Mouse (Mus musculus): ENCODE results near the gene Ccdc6.

DNA sequence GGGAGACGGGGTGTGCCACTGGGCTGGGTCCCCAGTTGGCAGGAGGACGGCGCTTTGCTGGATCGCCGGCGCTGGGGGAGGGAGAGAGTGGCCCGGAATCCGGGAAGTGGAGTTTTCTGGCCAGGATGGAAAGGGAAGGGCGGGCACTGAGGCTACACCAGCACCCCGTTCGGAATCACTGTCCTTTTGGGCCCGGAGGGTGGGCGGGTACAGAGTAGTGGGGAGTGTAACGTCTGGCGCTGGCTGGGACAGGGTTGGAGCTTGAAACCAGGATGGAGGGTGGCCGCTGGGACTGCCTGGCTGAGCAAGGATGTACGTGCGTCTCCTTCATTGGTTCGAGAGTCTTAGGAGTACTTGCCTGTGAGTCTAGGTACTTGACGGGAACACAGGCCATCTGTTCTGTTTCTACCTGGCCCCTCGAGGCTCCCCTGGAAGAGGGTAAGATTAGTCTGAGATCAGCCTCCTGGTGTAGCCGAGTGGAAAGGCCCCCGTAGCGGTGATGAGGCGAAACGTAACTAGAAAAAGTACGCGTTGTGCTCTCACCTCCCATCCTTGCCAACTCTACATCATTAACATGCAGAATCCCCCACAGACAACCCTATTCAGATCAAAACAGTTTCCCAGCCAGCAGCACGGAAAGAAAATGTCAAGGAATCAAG, 1.1 kb downstream of the Ccdc6 start:
- TF ChIP-seq EP300 (optimal IDR thresholded peaks at IDR 0.05) (no peak), CTCF (IDR thresholded peaks at IDR 0.05; ENCODE audit: low read depth) (no peak)

Measured in stomach, postnatal 0 days (tissue).